Mouse (Mus musculus): ENCODE results near the gene Zfp804a.

DNA sequence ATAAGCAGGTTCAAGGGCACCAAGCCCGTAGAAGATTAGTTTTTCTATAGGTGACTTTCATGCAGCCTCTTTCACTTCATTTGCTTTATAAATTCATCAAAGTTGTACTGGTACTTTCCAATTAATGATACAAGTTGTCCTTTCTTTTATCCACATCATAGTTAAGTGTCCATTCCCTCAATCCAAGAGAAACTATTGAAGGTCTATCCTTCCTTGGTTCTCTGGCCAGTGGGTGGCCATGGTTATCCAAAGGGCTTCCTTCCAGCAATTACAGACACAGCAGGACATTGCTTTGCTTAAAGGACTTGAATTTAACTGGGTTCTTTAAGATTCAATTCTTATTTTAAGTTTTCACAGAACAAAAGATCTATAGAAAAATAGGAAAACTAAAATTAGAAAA lies 158.9 kb downstream of the Zfp804a start:
- TF ChIP-seq CTCF (IDR thresholded peaks at IDR 0.05; ENCODE audit: low read depth, low read length) = no peak
- no peak for TF ChIP-seq POLR2A (IDR thresholded peaks at IDR 0.05; ENCODE audit: insufficient read depth, low read length)
- TF ChIP-seq EP300 (IDR thresholded peaks at IDR 0.05; ENCODE audit: insufficient read depth, low read depth, low read length) = no peak
